Mouse (Mus musculus) neural tube, embryonic 12.5 days (tissue): ENCODE results near the gene Tbc1d20. TPM values are rescaled to one million over a fixed set of nuclear protein-coding genes. Genes with fewer than 3 reads are reported as not detected.

Source experiments
- ATAC-seq: fragments of 200-750 bp; cut with Nextera tagmentation; 2 replicates; pipeline ENCODE4 v1.8.0; 2017; ENCODE audit warnings: low read depth, mild to moderate bottlenecking, moderate TSS enrichment, moderate library complexity; ENCODE audit not compliant: low FRiP score
- H3K27ac ChIP-seq: fragments of 300-500 bp; sonication (generic); 2 replicates; pipeline ENCODE4 v1.5.1; 2016
- H3K27me3 ChIP-seq: fragments of 300-500 bp; sonication (generic); replicated peaks from 2 replicates; pipeline ENCODE4 v1.6.1; 2016; ENCODE audit warnings: mild to moderate bottlenecking
- H3K36me3 ChIP-seq: fragments of 300-500 bp; sonication (generic); 2 replicates; pipeline ENCODE4 v1.6.1; 2016; ENCODE audit warnings: mild to moderate bottlenecking
- H3K4me1 ChIP-seq: fragments of 300-500 bp; sonication (generic); 2 replicates; pipeline ENCODE4 v1.6.1; 2016
- H3K4me2 ChIP-seq: fragments of 300-500 bp; sonication (generic); replicated peaks from 2 replicates; pipeline ENCODE4 v1.6.1; 2016; ENCODE audit warnings: mild to moderate bottlenecking
- H3K4me3 ChIP-seq: fragments of 300-500 bp; sonication (generic); 2 replicates; pipeline ENCODE4 v1.5.1; 2016
- H3K9ac ChIP-seq: fragments of 300-500 bp; sonication (generic); 2 replicates; pipeline ENCODE4 v1.6.1; 2016; ENCODE audit warnings: mild to moderate bottlenecking
- H3K9me3 ChIP-seq: fragments of 300-500 bp; sonication (generic); 2 replicates; pipeline ENCODE4 v1.6.1; 2016; ENCODE audit warnings: mild to moderate bottlenecking
- WGBS: fragments of 180-500 bp; shearing (Covaris S2); methylation state at CpG from one replicate; pipeline ENCODE4 v1.1.7; 2016; 5-methylcytosine and 5-hydroxymethylcytosine counted together
- polyA plus RNA-seq: library from polyadenylated mRNA; unstranded; fragments of >200 nt; fragmentation: Nextera tagmentation; extraction: Ambion mirVana; gene quantifications from 2 replicates; pipeline ENCODE4 v1.2.1, GENCODE M21; 2016

Gene Tbc1d20
- polyA plus RNA-seq, 1 experiment from 2014 or later = 40.4 TPM

DNA sequence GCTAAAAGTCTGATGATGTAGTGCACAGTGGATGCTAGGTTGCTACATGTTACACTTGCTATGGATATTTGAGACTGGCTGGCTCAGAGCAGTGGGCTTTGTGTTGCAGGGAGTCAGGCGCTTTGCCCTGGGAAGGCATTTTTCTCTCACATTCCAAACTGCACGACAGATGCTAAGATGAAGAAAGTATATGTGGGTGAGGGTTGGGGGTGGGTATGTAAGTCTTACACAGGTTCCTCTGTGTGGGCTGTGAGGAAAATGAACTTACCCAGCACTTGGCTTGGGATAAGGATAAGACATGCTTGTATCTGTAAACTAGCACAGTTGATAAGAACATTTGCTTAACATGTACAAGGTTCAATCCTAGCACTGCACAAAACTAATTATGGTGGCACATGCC, 9.2 kb downstream of the Tbc1d20 start:
- no peaks in the 10 kb centered on the region for H3K9me3 ChIP-seq
- no peak overlapping the region for H3K4me2 ChIP-seq
- no peaks in the 10 kb centered on the region for H3K27me3 ChIP-seq
- peaks cover 49% of the 10 kb centered on the region for H3K36me3 ChIP-seq
- no peak overlapping the region for H3K4me3 ChIP-seq
- no peaks in the 10 kb centered on the region for H3K4me1 ChIP-seq
- no peak overlapping the region for H3K27ac ChIP-seq
- no peak for ATAC-seq
- WGBS = 93% methylated on average over 2 of the region's 2 CpGs
- no peak overlapping the region for H3K9ac ChIP-seq

DNA sequence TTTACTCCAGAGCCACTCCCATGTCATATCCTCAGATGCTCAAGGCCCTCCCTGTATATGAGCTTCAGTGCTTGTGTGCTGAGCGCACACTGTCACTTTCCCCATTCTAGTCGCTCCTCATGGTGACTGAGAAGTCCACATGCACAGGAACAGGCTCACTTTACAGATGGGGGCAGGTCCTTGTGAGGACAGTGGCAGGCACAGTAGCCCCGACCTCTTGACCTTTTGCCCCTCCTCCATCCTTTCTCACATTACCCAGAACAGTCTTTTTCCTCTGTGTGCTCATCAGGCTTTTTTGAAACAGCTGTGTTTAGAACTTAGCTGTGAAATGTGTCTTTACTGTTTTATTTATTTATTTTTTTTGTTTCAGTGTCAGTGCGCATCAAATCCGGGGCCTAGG, 10.2 kb downstream of the Tbc1d20 start:
- Histone ChIP-seq H3K4me3 (no peak overlapping the region), H3K4me1 (no peaks in the 10 kb centered on the region), H3K36me3 (peaks cover 58% of the 10 kb centered on the region), H3K4me2 (no peak overlapping the region), H3K27ac (no peak overlapping the region), H3K9ac (no peak overlapping the region), H3K27me3 (no peaks in the 10 kb centered on the region), H3K9me3 (no peaks in the 10 kb centered on the region)
- WGBS = 58% methylated on average over 5 of the region's 5 CpGs
- no peak for ATAC-seq

GRCm38 (mm10) chr2:152305480-152305879, 11.9 kb downstream of the Tbc1d20 start:
- Histone ChIP-seq H3K36me3 (peaks cover 73% of the 10 kb centered on the region), H3K9me3 (no peaks in the 10 kb centered on the region)
- 96% methylated on average over 6 of the region's 6 CpGs for WGBS

GRCm38 (mm10) chr2:152307186-152307585, 13.6 kb downstream of the Tbc1d20 start:
- H3K27me3 ChIP-seq = no peaks in the 10 kb centered on the region
- 92% methylated on average over 3 of the region's 3 CpGs for WGBS
- H3K4me3 ChIP-seq = no peak overlapping the region
- H3K27ac ChIP-seq = no peak overlapping the region
- H3K36me3 ChIP-seq = peaks cover 87% of the 10 kb centered on the region
- H3K4me2 ChIP-seq = no peak overlapping the region
- H3K9me3 ChIP-seq = no peaks in the 10 kb centered on the region
- no peaks in the 10 kb centered on the region for H3K4me1 ChIP-seq
- H3K9ac ChIP-seq = no peak overlapping the region
- no peak for ATAC-seq

More at GRCm38 (mm10) chr2:152305480-152305879, 11.9 kb downstream of the Tbc1d20 start:
- Histone ChIP-seq H3K27ac (no peak overlapping the region), H3K27me3 (no peaks in the 10 kb centered on the region), H3K9ac (no peak overlapping the region), H3K4me3 (no peak overlapping the region), H3K4me1 (no peaks in the 10 kb centered on the region), H3K4me2 (no peak overlapping the region)
- no peak for ATAC-seq

DNA sequence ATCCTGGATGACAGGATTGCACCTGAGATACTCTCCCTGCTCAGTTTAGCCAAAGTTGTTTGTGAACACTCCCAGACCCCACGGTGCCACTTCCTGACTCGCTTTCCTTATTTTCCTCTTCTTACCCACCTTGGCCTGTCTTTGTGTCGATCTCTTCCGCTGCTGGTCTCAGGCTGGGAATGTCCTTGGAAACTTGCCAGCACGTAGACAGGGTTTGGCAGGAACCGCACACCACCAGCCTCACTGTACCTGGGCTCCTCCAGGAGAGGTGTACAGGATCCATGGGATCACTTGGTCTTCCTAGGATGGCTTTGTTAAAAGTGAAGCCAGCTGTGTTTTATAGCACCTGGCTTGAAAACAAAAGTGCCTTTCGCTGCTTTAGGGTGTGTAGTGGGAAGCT, 19.4 kb downstream of the Tbc1d20 start:
- peaks cover 92% of the 10 kb centered on the region for H3K36me3 ChIP-seq
- 86% methylated on average over 7 of the region's 7 CpGs for WGBS
- no peaks in the 10 kb centered on the region for H3K4me1 ChIP-seq
- H3K9me3 ChIP-seq = no peaks in the 10 kb centered on the region
- H3K4me3 ChIP-seq = no peak overlapping the region
- no peak overlapping the region for H3K9ac ChIP-seq
- H3K27ac ChIP-seq = no peak overlapping the region
- no peak overlapping the region for H3K4me2 ChIP-seq
- no peaks in the 10 kb centered on the region for H3K27me3 ChIP-seq
- no peak for ATAC-seq

DNA sequence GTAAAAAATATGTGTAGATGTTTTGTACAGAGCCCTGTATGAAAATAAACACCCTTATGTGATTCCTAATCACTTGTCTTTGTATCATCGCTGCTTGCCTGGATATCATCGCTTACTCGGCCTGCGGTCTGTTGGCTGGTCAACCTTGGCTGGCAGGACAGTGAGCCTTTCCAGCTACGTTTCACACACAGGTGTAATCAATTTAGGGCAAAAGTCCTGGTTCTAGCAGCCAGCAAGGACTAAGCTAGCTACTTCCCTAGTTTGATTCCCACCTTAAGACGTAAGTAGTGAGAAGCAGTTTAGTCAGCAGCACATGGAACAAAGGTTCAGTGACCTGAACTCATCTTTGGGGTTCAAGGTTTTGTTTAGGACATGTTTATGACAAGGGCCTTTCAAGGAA, 20.3 kb downstream of the Tbc1d20 start:
- ATAC-seq = no peak
- Histone ChIP-seq H3K27me3 (no peaks in the 10 kb centered on the region), H3K4me3 (no peak overlapping the region), H3K36me3 (peaks cover 91% of the 10 kb centered on the region), H3K4me2 (no peak overlapping the region), H3K9ac (no peak overlapping the region), H3K9me3 (no peaks in the 10 kb centered on the region), H3K4me1 (no peaks in the 10 kb centered on the region), H3K27ac (no peak overlapping the region)
- WGBS = 93% methylated on average over 6 of the region's 6 CpGs

DNA sequence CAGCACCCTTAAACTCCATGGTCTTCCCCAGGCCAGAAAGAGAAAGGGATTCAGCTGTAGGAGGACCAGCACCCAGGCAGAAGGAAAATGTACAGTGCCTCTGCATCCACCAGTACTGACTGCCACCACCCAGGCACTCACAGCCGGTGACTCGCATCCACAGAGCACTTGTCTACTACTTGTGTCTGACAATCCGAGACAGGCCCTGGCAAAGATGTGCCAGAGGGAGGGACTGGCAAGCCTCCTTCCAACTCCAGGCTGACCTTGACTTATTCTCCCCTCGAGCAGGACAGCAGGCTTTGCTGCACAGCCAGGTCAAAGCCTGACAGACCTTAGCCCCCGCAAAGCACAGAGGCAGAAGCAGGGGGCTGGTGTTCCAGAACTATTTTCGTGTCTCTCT, 23.4 kb downstream of the Tbc1d20 start:
- no peak overlapping the region for H3K9ac ChIP-seq
- no peaks in the 10 kb centered on the region for H3K9me3 ChIP-seq
- 87% methylated on average over 6 of the region's 6 CpGs for WGBS
- no peaks in the 10 kb centered on the region for H3K27me3 ChIP-seq
- no peaks in the 10 kb centered on the region for H3K4me1 ChIP-seq
- no peak overlapping the region for H3K4me2 ChIP-seq
- peaks cover 89% of the 10 kb centered on the region for H3K36me3 ChIP-seq
- no peak overlapping the region for H3K27ac ChIP-seq
- no peak for ATAC-seq
- no peak overlapping the region for H3K4me3 ChIP-seq

GRCm38 (mm10) chr2:152321558-152321957, 27.9 kb downstream of the Tbc1d20 start:
- 90% methylated on average over 5 of the region's 5 CpGs for WGBS
- Histone ChIP-seq H3K27ac (no peak overlapping the region), H3K36me3 (peaks cover 89% of the 10 kb centered on the region), H3K27me3 (no peaks in the 10 kb centered on the region), H3K9ac (no peak overlapping the region), H3K4me3 (no peak overlapping the region), H3K4me1 (no peaks in the 10 kb centered on the region), H3K4me2 (no peak overlapping the region), H3K9me3 (no peaks in the 10 kb centered on the region)
- ATAC-seq = no peak

DNA sequence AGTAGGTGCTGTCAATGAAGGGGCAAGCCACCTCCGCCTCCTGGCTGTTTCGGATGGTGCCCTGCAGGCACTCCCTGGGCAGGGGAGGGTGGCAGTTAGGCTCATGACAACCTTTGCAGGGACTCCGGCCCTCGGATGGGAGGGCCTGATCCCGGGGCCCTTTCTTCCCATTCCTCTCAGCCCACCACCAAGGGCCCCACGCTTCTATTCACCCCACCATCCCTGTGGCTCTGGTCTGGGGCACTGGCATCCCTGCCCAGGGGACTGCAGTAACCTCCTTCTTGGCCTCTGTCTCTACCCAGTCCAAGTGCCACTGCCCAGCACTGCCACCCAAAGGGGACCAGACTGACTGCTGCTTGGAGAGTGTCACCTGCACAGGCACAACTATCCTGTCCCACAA, 28.6 kb downstream of the Tbc1d20 start:
- Histone ChIP-seq H3K4me1 (no peaks in the 10 kb centered on the region), H3K27ac (no peak overlapping the region), H3K9ac (no peak overlapping the region), H3K27me3 (no peaks in the 10 kb centered on the region), H3K36me3 (peaks cover 89% of the 10 kb centered on the region), H3K4me2 (no peak overlapping the region), H3K9me3 (no peaks in the 10 kb centered on the region), H3K4me3 (no peak overlapping the region)
- ATAC-seq = no peak
- 97% methylated on average over 6 of the region's 6 CpGs for WGBS

- Histone ChIP-seq H3K4me2 (no peak overlapping the region), H3K9me3 (no peaks in the 10 kb centered on the region), H3K36me3 (peaks cover 90% of the 10 kb centered on the region), H3K4me1 (no peaks in the 10 kb centered on the region), H3K9ac (no peak overlapping the region), H3K27me3 (no peaks in the 10 kb centered on the region), H3K4me3 (no peak overlapping the region), H3K27ac (no peak overlapping the region)
- ATAC-seq = no peak
- 94% methylated on average over 14 of the region's 14 CpGs for WGBS
Observed at GRCm38 (mm10) chr2:152323971-152324370, 30.3 kb downstream of the Tbc1d20 start.

DNA sequence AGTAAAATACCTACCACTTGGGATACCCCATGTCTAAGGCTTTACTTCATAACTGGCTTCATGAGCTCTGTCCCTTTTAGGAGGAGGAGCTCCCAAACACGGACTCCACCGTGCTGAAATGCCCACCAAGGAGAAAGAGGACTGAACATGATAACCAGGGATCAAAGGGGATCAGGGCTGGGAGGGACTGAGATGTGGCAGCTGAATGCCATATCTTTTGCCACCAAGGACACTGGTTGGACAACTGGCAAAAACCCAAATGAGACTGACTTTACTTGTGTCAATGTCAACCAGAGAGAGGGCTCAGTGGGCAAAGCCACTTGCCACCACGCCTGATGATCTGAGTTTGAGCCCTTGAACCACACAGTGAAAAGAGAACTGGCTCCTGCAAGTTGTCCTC, 31.2 kb downstream of the Tbc1d20 start:
- Histone ChIP-seq H3K9ac (no peak overlapping the region), H3K27ac (no peak overlapping the region), H3K36me3 (peaks cover 88% of the 10 kb centered on the region), H3K4me3 (no peak overlapping the region), H3K4me2 (no peak overlapping the region), H3K4me1 (no peaks in the 10 kb centered on the region), H3K9me3 (no peaks in the 10 kb centered on the region), H3K27me3 (no peaks in the 10 kb centered on the region)
- 87% methylated on average over 3 of the region's 3 CpGs for WGBS
- ATAC-seq = no peak

GRCm38 (mm10) chr2:152326157-152326556, 32.5 kb downstream of the Tbc1d20 start:
- no peaks in the 10 kb centered on the region for H3K27me3 ChIP-seq
- peaks cover 7% of the 10 kb centered on the region for H3K4me1 ChIP-seq
- no peak overlapping the region for H3K9ac ChIP-seq
- no peak overlapping the region for H3K27ac ChIP-seq
- ATAC-seq = no peak
- 95% methylated on average over 13 of the region's 13 CpGs for WGBS
- H3K4me3 ChIP-seq = no peak overlapping the region
- no peaks in the 10 kb centered on the region for H3K9me3 ChIP-seq
- H3K36me3 ChIP-seq = peaks cover 78% of the 10 kb centered on the region
- H3K4me2 ChIP-seq = no peak overlapping the region

- no peak overlapping the region for H3K27ac ChIP-seq
- H3K4me3 ChIP-seq = no peak overlapping the region
- H3K4me1 ChIP-seq = peaks cover 12% of the 10 kb centered on the region
- 93% methylated on average over 8 of the region's 8 CpGs for WGBS
- no peak overlapping the region for H3K4me2 ChIP-seq
- H3K27me3 ChIP-seq = no peaks in the 10 kb centered on the region
- no peak overlapping the region for H3K9ac ChIP-seq
- H3K36me3 ChIP-seq = peaks cover 73% of the 10 kb centered on the region
- H3K9me3 ChIP-seq = no peaks in the 10 kb centered on the region
- ATAC-seq = no peak
Observed at GRCm38 (mm10) chr2:152326654-152327053, 33.0 kb downstream of the Tbc1d20 start.
